Mouse (Mus musculus): Measurements from ENCODE around the gene Cldn7. TPM values are rescaled to one million over a fixed set of nuclear protein-coding genes. Genes with fewer than 3 reads are reported as not detected.

The Cldn7 gene
- polyA plus RNA-seq, 1 experiment from 2014 or later: 30.3 TPM

MicroRNAs within 50 kb of the gene (microRNA counts, 519-probe panel; counts per million panel counts)
- microRNA mmu-miR-324-3p (236 counts per million, percentile 44 among the panel's probes with 10 or more counts), microRNA mmu-miR-324-5p (3,473 counts per million, percentile 79 among the panel's probes with 10 or more counts)

Small RNA genes within 50 kb of the gene (microRNA-seq; reads per million reads assigned to microRNA genes)
- gene Gm44349: not detected
- gene Mir324: 3,294 reads per million, percentile 86 among the genes with 10 or more reads in this experiment

Other genes with a start within 250 kb of the Cldn7 start
- 27.3 and 31.3 TPM in 2 replicates for gene Polr2a, start 206.1 kb upstream of the Cldn7 start, polyA plus RNA-seq (2015; fragmentation: Nextera tagmentation; extraction: Ambion mirVana)
- gene Slc35g3, start 202.8 kb upstream of the Cldn7 start, polyA plus RNA-seq (2015; fragmentation: Nextera tagmentation; extraction: Ambion mirVana): not detected in 2 replicates
- 3.5 and 4.8 TPM in 2 replicates for gene Zbtb4, start 198.9 kb upstream of the Cldn7 start, polyA plus RNA-seq (2015; fragmentation: Nextera tagmentation; extraction: Ambion mirVana)
- gene Chrnb1, start 168.8 kb upstream of the Cldn7 start, polyA plus RNA-seq (2015; fragmentation: Nextera tagmentation; extraction: Ambion mirVana): 5.4 and 5.7 TPM in 2 replicates
- gene Fgf11, start 162.9 kb upstream of the Cldn7 start, polyA plus RNA-seq (2015; fragmentation: Nextera tagmentation; extraction: Ambion mirVana): 3.6 TPM in 2 replicates
- gene Tmem102, start 159.2 kb upstream of the Cldn7 start, polyA plus RNA-seq (2015; fragmentation: Nextera tagmentation; extraction: Ambion mirVana): 4.0 and 4.7 TPM in 2 replicates
- gene Gm39566, start 149.5 kb upstream of the Cldn7 start, polyA plus RNA-seq (2015; fragmentation: Nextera tagmentation; extraction: Ambion mirVana): not detected in 2 replicates
- gene Spem2, start 146.3 kb upstream of the Cldn7 start, polyA plus RNA-seq (2015; fragmentation: Nextera tagmentation; extraction: Ambion mirVana): not detected in 2 replicates
- gene Spem1, start 142.6 kb upstream of the Cldn7 start, polyA plus RNA-seq (2015; fragmentation: Nextera tagmentation; extraction: Ambion mirVana): 0.26 TPM in 1 of 2 replicates, not detected in the other
- 14.1 and 15.2 TPM in 2 replicates for gene Nlgn2, start 127.0 kb upstream of the Cldn7 start, polyA plus RNA-seq (2015; fragmentation: Nextera tagmentation; extraction: Ambion mirVana)
- gene Tmem256, start 126.3 kb upstream of the Cldn7 start, polyA plus RNA-seq (2015; fragmentation: Nextera tagmentation; extraction: Ambion mirVana): 358 and 423 TPM in 2 replicates
- gene Plscr3, start 118.4 kb upstream of the Cldn7 start, polyA plus RNA-seq (2015; fragmentation: Nextera tagmentation; extraction: Ambion mirVana): 145 and 154 TPM in 2 replicates
- 4.9 and 5.3 TPM in 2 replicates for gene Tnk1, start 106.0 kb upstream of the Cldn7 start, polyA plus RNA-seq (2015; fragmentation: Nextera tagmentation; extraction: Ambion mirVana)
- not detected in 2 replicates for gene Tmem95, start 86.8 kb upstream of the Cldn7 start, polyA plus RNA-seq (2015; fragmentation: Nextera tagmentation; extraction: Ambion mirVana)
- 3.8 and 4.4 TPM in 2 replicates for gene Kctd11, start 83.4 kb upstream of the Cldn7 start, polyA plus RNA-seq (2015; fragmentation: Nextera tagmentation; extraction: Ambion mirVana)
- 0.74 and 1.6 TPM in 2 replicates for gene Acap1, start 69.2 kb upstream of the Cldn7 start, polyA plus RNA-seq (2015; fragmentation: Nextera tagmentation; extraction: Ambion mirVana)
- 14.8 and 15.6 TPM in 2 replicates for gene 2810408A11Rik, start 63.8 kb upstream of the Cldn7 start, polyA plus RNA-seq (2015; fragmentation: Nextera tagmentation; extraction: Ambion mirVana)
- 12.3 and 12.6 TPM in 2 replicates for gene Neurl4, start 63.7 kb upstream of the Cldn7 start, polyA plus RNA-seq (2015; fragmentation: Nextera tagmentation; extraction: Ambion mirVana)
- 79.5 and 85.5 TPM in 2 replicates for gene Gps2, start 50.9 kb upstream of the Cldn7 start, polyA plus RNA-seq (2015; fragmentation: Nextera tagmentation; extraction: Ambion mirVana)
- gene Eif5a, start 42.8 kb upstream of the Cldn7 start, polyA plus RNA-seq (2015; fragmentation: Nextera tagmentation; extraction: Ambion mirVana): 1,558 and 1,689 TPM in 2 replicates
- gene Ybx2, start 29.0 kb upstream of the Cldn7 start, polyA plus RNA-seq (2015; fragmentation: Nextera tagmentation; extraction: Ambion mirVana): 7.5 and 10.2 TPM in 2 replicates
- 33.3 and 33.5 TPM in 2 replicates for gene Slc2a4, start 16.6 kb upstream of the Cldn7 start, polyA plus RNA-seq (2015; fragmentation: Nextera tagmentation; extraction: Ambion mirVana)
- 30.0 and 30.9 TPM in 2 replicates for gene Ctdnep1, start 16.4 kb downstream of the Cldn7 start, polyA plus RNA-seq (2015; fragmentation: Nextera tagmentation; extraction: Ambion mirVana)
- gene Elp5, start 17.7 kb downstream of the Cldn7 start, polyA plus RNA-seq (2015; fragmentation: Nextera tagmentation; extraction: Ambion mirVana): 125 and 127 TPM in 2 replicates
- 511 and 542 TPM in 2 replicates for gene Gabarap, start 26.4 kb downstream of the Cldn7 start, polyA plus RNA-seq (2015; fragmentation: Nextera tagmentation; extraction: Ambion mirVana)
- 87.8 and 93.3 TPM in 2 replicates for gene Phf23, start 31.0 kb downstream of the Cldn7 start, polyA plus RNA-seq (2015; fragmentation: Nextera tagmentation; extraction: Ambion mirVana)
- 55.0 and 56.8 TPM in 2 replicates for gene Dvl2, start 35.8 kb downstream of the Cldn7 start, polyA plus RNA-seq (2015; fragmentation: Nextera tagmentation; extraction: Ambion mirVana)
- 78.2 and 82.3 TPM in 2 replicates for gene Acadvl, start 50.6 kb downstream of the Cldn7 start, polyA plus RNA-seq (2015; fragmentation: Nextera tagmentation; extraction: Ambion mirVana)
- gene Dlg4, start 52.2 kb downstream of the Cldn7 start, polyA plus RNA-seq (2015; fragmentation: Nextera tagmentation; extraction: Ambion mirVana): 13.1 and 13.5 TPM in 2 replicates
- 0.24 and 0.47 TPM in 2 replicates for gene Asgr1, start 89.3 kb downstream of the Cldn7 start, polyA plus RNA-seq (2015; fragmentation: Nextera tagmentation; extraction: Ambion mirVana)
- gene Asgr2, start 127.9 kb downstream of the Cldn7 start, polyA plus RNA-seq (2015; fragmentation: Nextera tagmentation; extraction: Ambion mirVana): not detected in 2 replicates
- gene Mgl2, start 165.6 kb downstream of the Cldn7 start, polyA plus RNA-seq (2015; fragmentation: Nextera tagmentation; extraction: Ambion mirVana): 0.25 and 0.50 TPM in 2 replicates
- 1.3 TPM in 2 replicates for gene Clec10a, start 191.4 kb downstream of the Cldn7 start, polyA plus RNA-seq (2015; fragmentation: Nextera tagmentation; extraction: Ambion mirVana)
- gene Slc16a11, start 248.0 kb downstream of the Cldn7 start, polyA plus RNA-seq (2015; fragmentation: Nextera tagmentation; extraction: Ambion mirVana): 1.9 and 3.5 TPM in 2 replicates

Data from embryonic facial prominence, embryonic 13.5 days (tissue).